12 mouse cellular contexts compared by ENCODE assay signal in genomic region chr7:49398020-49398516, GRCm38 (mm10).
DNase-seq lines count a peak whose midpoint lies in the region; ATAC-seq and TF ChIP-seq lines count a peak whose summit lies in the region.
"Had no signal": no experiment of that assay in that cellular context is flagged by ENCODE, and none has a peak within 500 bp of the region (broad histone marks: within the 10 kb centered on the region; RNA-seq: fewer than 3 reads in every experiment).

No protein-coding gene starts in this region.

- no peaks in the 10 kb centered on the region for H3K27me3 ChIP-seq in liver, embryonic 14.5 days (ENCODE audit: control insufficient read depth, insufficient read depth, low read length)
- H3K27me3 ChIP-seq in small intestine, adult 2 months (ENCODE audit: control insufficient read depth, insufficient read depth, low read length), result no peaks in the 10 kb centered on the region
- no peaks in the 10 kb centered on the region for H3K27me3 ChIP-seq in midbrain, embryonic 14.5 days (ENCODE audit: control insufficient read depth, insufficient read depth, low read length)
- H3K27me3 ChIP-seq: intestine, embryonic 15.5 days had no signal

- no peaks in the 10 kb centered on the region for H3K36me3 ChIP-seq in liver, embryonic 14.5 days (replicated peaks; ENCODE audit: control insufficient read depth, insufficient read depth, low read depth)
- no peaks in the 10 kb centered on the region for H3K36me3 ChIP-seq in small intestine, adult 2 months (ENCODE audit: control insufficient read depth, insufficient read depth, low read length)
- H3K36me3 ChIP-seq in midbrain, embryonic 14.5 days (ENCODE audit: control insufficient read depth, insufficient read depth, low read length), result no peaks in the 10 kb centered on the region
- H3K36me3 ChIP-seq: intestine, embryonic 15.5 days; midbrain, embryonic 10.5 days had no signal

- no peak for ATAC-seq in liver, embryonic 14.5 days (ENCODE audit: insufficient read depth)
- no peak for ATAC-seq in midbrain, embryonic 14.5 days (ENCODE audit: low FRiP score, low TSS enrichment)
- ATAC-seq: intestine, embryonic 15.5 days had no signal

- H3K9ac ChIP-seq in liver, embryonic 14.5 days (replicated peaks), result no peak overlapping the region
- no peak overlapping the region for H3K9ac ChIP-seq in midbrain, embryonic 14.5 days (replicated peaks; ENCODE audit: low read length)
- H3K9ac ChIP-seq: hindbrain, embryonic 14.5 days; intestine, embryonic 15.5 days had no signal

- H3K4me1 ChIP-seq in lung, adult 2 months (ENCODE audit: control insufficient read depth, insufficient read depth, low read length), result peaks cover 9% of the 10 kb centered on the region; the same call in 1 of the 2 replicates
- H3K4me1 ChIP-seq in liver, embryonic 14.5 days (replicated peaks; ENCODE audit: control insufficient read depth in 2 of 2, insufficient read depth in 2 of 2, low read length in 1 of 2), result peaks cover 0 to 14% of the 10 kb centered on the region in 2 experiments; a peak in 2 of 4 replicates
- peaks cover 27% of the 10 kb centered on the region; the same call in 1 of the 2 replicates for H3K4me1 ChIP-seq in small intestine, adult 2 months (ENCODE audit: control insufficient read depth, insufficient read depth, insufficient read length, low read length)
- peaks cover 10% of the 10 kb centered on the region for H3K4me1 ChIP-seq in midbrain, embryonic 14.5 days (ENCODE audit: control insufficient read depth, insufficient read depth, low read length)

- TF ChIP-seq POLR2A in lung, adult 2 months (IDR thresholded peaks at IDR 0.05; ENCODE audit: borderline replicate concordance, extremely low read depth, low read depth, low read length), result no peak
- TF ChIP-seq POLR2A in small intestine, adult 2 months (IDR thresholded peaks at IDR 0.05; ENCODE audit: low read depth, low read length), result no peak

- no peak for TF ChIP-seq EP300 in liver, embryonic 14.5 days (IDR thresholded peaks at IDR 0.05; ENCODE audit: low read depth)

- TF ChIP-seq CTCF in gastrocnemius, adult 2 months (IDR thresholded peaks at IDR 0.05), result no peak
- no peak for TF ChIP-seq CTCF in lung, adult 2 months (IDR thresholded peaks at IDR 0.05; ENCODE audit: insufficient read depth, low read length)
- TF ChIP-seq CTCF in liver, embryonic 14.5 days (IDR thresholded peaks at IDR 0.05; ENCODE audit: low read depth), result no peak
- TF ChIP-seq CTCF in small intestine, adult 2 months (IDR thresholded peaks at IDR 0.05; ENCODE audit: extremely low read depth, insufficient read length, insufficient replicate concordance, low read depth, low read length), result no peak

- peak overlapping the region; percentile 48 for H3K4me3 ChIP-seq in gastrocnemius, adult 2 months
- no peak overlapping the region for H3K4me3 ChIP-seq in lung, adult 2 months (replicated peaks; ENCODE audit: extremely low read depth, low read depth, low read length)
- no peak overlapping the region for H3K4me3 ChIP-seq in liver, embryonic 14.5 days (ENCODE audit: insufficient read depth in 1 of 2, low read depth in 2 of 2, low read length in 2 of 2)
- H3K4me3 ChIP-seq in small intestine, adult 2 months (ENCODE audit: low read depth, low read length), result no peak overlapping the region
- no peak overlapping the region for H3K4me3 ChIP-seq in midbrain, embryonic 14.5 days (replicated peaks; ENCODE audit: low read depth, low read length)
- H3K4me3 ChIP-seq: intestine, embryonic 15.5 days; midbrain, embryonic 10.5 days had no signal

- WGBS in lung, adult 2 months, result 59% methylated on average over 7 of the region's 7 CpGs
- 51% methylated on average over 7 of the region's 7 CpGs for WGBS in liver, embryonic 14.5 days (ENCODE audit: insufficient replicate concordance)
- WGBS in small intestine, adult 2 months, result 36% methylated on average over 7 of the region's 7 CpGs
- WGBS in midbrain, embryonic 14.5 days, result 84% methylated on average over 7 of the region's 7 CpGs

- H3K9me3 ChIP-seq in liver, embryonic 14.5 days (ENCODE audit: control insufficient read depth, low read length), result no peaks in the 10 kb centered on the region
- H3K9me3 ChIP-seq in midbrain, embryonic 14.5 days (ENCODE audit: control insufficient read depth, low read length), result no peaks in the 10 kb centered on the region
- H3K9me3 ChIP-seq: intestine, embryonic 15.5 days; midbrain, embryonic 10.5 days had no signal

- peak overlapping the region; percentile 28 for H3K4me2 ChIP-seq in liver, embryonic 14.5 days (ENCODE audit: low read depth)
- no peak overlapping the region for H3K4me2 ChIP-seq in midbrain, embryonic 14.5 days (ENCODE audit: low read length)
- H3K4me2 ChIP-seq: hindbrain, embryonic 14.5 days; intestine, embryonic 15.5 days had no signal

- intact Hi-C loops in gastrocnemius, adult 2 months (cut with DNase I), result loop anchor here (2.0 kb wide), 1 partner anchor 29 kb away; no protein-coding TSS in a partner anchor
- intact Hi-C loops in gastrocnemius, postnatal 14 days (cut with DNase I; ENCODE audit: low total_unique reads), result no loop called here

- peak overlapping the region; percentile 88 for H3K27ac ChIP-seq in gastrocnemius, adult 2 months
- H3K27ac ChIP-seq in liver, embryonic 14.5 days, result peak overlapping the region; percentile 15; the same call in 1 of the 2 replicates
- H3K27ac ChIP-seq in small intestine, adult 2 months (ENCODE audit: insufficient read depth, low read depth, low read length), result peak overlapping the region; percentile 62
- H3K27ac ChIP-seq in midbrain, embryonic 14.5 days (replicated peaks; ENCODE audit: low read depth, low read length), result no peak overlapping the region
- H3K27ac ChIP-seq: hindbrain, embryonic 14.5 days; intestine, embryonic 15.5 days had no signal

- peak; percentile 36 for DNase-seq in gastrocnemius, adult 2 months
- DNase-seq in gastrocnemius, postnatal 14 days, result no peak
- DNase-seq in lung, postnatal 14 days, result peak; percentile 2
- DNase-seq in lung, adult 2 months, result no peak
- no peak for DNase-seq in liver, embryonic 14.5 days (ENCODE audit: low read depth in 3 of 3, low spot score in 3 of 3)
- no peak for DNase-seq in midbrain, embryonic 14.5 days
- DNase-seq in thymus, postnatal 4 days, result no peak
- DNase-seq: right cerebral cortex, adult 18-20 months had no signal

Comparison
In these comparisons a context has a peak if more than half of its experiments do, and no peak if none do; other contexts are left out.
1. DNase-seq: peak in gastrocnemius, adult 2 months (single experiment) and lung, postnatal 14 days (single experiment); none in gastrocnemius, postnatal 14 days (single experiment), lung, adult 2 months (single experiment), liver, embryonic 14.5 days (0 of 3), midbrain, embryonic 14.5 days (single experiment) and thymus, postnatal 4 days (single experiment).